ENCODE assay signal across 1 mouse cellular context in genomic region chr10:17653325-17653724, GRCm38 (mm10).
TF ChIP-seq lines count a peak whose summit lies in the region.

No protein-coding gene starts in this region.

TF ChIP-seq in CH12.LX, 34 proteins besides CTCF, POLR2A, EP300 and RAD21 (continued from another document):
- no peak for TF ChIP-seq NELFE (IDR thresholded peaks at IDR 0.05; ENCODE audit: low read depth, low read length)
- TF ChIP-seq ZNF384 (IDR thresholded peaks at IDR 0.05; ENCODE audit: low read depth, low read length), result no peak
- TF ChIP-seq ZC3H11A (IDR thresholded peaks at IDR 0.05; ENCODE audit: low read depth, low read length), result no peak
- 0 out of 2 replicates have a peak, but pooled peaks have one; percentile 36 for TF ChIP-seq MXI1 (IDR thresholded peaks at IDR 0.05; ENCODE audit: low read depth, low read length)
- no peak for TF ChIP-seq USF2 (conservative IDR thresholded peaks at IDR 0.05; ENCODE audit: low read depth, low read length)
- TF ChIP-seq RCOR1 (conservative IDR thresholded peaks at IDR 0.05; ENCODE audit: low read depth, low read length), result 0 out of 2 replicates have a peak, but pooled peaks have one; percentile 48
- TF ChIP-seq ZKSCAN1 (IDR thresholded peaks at IDR 0.05; ENCODE audit: borderline replicate concordance, low read depth, low read length), result no peak
- peak; percentile 65; the same call in 1 of the 2 replicates for TF ChIP-seq MEF2A (IDR thresholded peaks at IDR 0.05; ENCODE audit: borderline replicate concordance, low read depth, low read length)
- no peak for TF ChIP-seq ZMIZ1 (IDR thresholded peaks at IDR 0.05; ENCODE audit: low read depth, low read length)
- TF ChIP-seq ETS1 (conservative IDR thresholded peaks at IDR 0.05; ENCODE audit: low read depth, low read length), result peak; percentile 75
- TF ChIP-seq TBP (conservative IDR thresholded peaks at IDR 0.05; ENCODE audit: low read depth, low read length), result 0 out of 2 replicates have a peak, but pooled peaks have one; percentile 71
- TF ChIP-seq UBTF (IDR thresholded peaks at IDR 0.05; ENCODE audit: low read depth, low read length), result no peak
